Comparison of ENCODE assay signal across 12 mouse cellular contexts in the genomic region with DNA sequence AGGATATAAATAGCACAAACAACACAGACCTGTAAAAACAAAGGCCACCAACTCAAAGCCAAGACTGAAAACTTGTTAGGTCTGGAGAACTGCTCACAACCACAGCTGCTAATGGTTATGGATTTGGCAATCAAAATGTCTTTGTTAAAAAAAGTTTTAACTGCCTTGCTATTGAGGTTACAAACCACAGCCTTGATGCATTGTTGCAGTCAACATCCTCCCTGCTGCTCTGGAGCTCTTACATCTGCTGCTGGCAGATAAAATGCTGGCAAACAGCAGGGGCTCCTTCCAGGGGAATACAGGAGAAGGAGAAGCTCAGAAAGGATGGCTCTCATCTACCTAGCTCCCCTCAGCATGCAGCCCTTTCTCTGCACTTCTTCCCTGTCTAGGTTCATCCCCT. TPM values are rescaled to one million over a fixed set of nuclear protein-coding genes. Genes with fewer than 3 reads are reported as not detected.
A peak's percentile ranks its signal among the peaks of the same experiment; 100 is the strongest.
DNase-seq lines count a peak whose midpoint lies in the region; ATAC-seq and TF ChIP-seq lines count a peak whose summit lies in the region.
"Had no signal": no experiment of that assay in that cellular context is flagged by ENCODE, and none has a peak within 500 bp of the region (broad histone marks: within the 10 kb centered on the region; RNA-seq: fewer than 3 reads in every experiment).

No protein-coding gene starts in this region.

- TF ChIP-seq CTCF in lung, adult 2 months (IDR thresholded peaks at IDR 0.05; ENCODE audit: insufficient read depth, low read length) = no peak

- TF ChIP-seq POLR2A in lung, adult 2 months (IDR thresholded peaks at IDR 0.05; ENCODE audit: borderline replicate concordance, extremely low read depth, low read depth, low read length) = no peak

- no peaks in the 10 kb centered on the region for H3K27me3 ChIP-seq in heart, embryonic 11.5 days (ENCODE audit: control insufficient read depth, insufficient read depth, low read length)
- H3K27me3 ChIP-seq in lung, embryonic 15.5 days = no peaks in the 10 kb centered on the region
- no peaks in the 10 kb centered on the region for H3K27me3 ChIP-seq in limb, embryonic 15.5 days
- H3K27me3 ChIP-seq: CH12.LX; limb, embryonic 12.5 days had no signal

- peaks cover 4% of the 10 kb centered on the region for H3K36me3 ChIP-seq in heart, embryonic 11.5 days (ENCODE audit: control insufficient read depth, insufficient read depth, low read length)
- peaks cover 17% of the 10 kb centered on the region; the same call in 1 of the 2 replicates for H3K36me3 ChIP-seq in lung, embryonic 15.5 days
- H3K36me3 ChIP-seq in limb, embryonic 15.5 days = peaks cover 29% of the 10 kb centered on the region

- no peak overlapping the region for H3K27ac ChIP-seq in heart, embryonic 11.5 days (ENCODE audit: low read depth, low read length)
- peak overlapping the region; percentile 61; the same call in 1 of the 2 replicates for H3K27ac ChIP-seq in lung, embryonic 15.5 days
- 0 out of 2 replicates have a peak overlapping the region, but pooled peaks have one; percentile 19 for H3K27ac ChIP-seq in limb, embryonic 15.5 days
- H3K27ac ChIP-seq: limb, embryonic 12.5 days had no signal

- H3K4me3 ChIP-seq in heart, embryonic 11.5 days (ENCODE audit: low read depth, low read length) = no peak overlapping the region
- no peak overlapping the region for H3K4me3 ChIP-seq in lung, embryonic 15.5 days
- H3K4me3 ChIP-seq in lung, adult 2 months (replicated peaks; ENCODE audit: extremely low read depth, low read depth, low read length) = no peak overlapping the region
- no peak overlapping the region for H3K4me3 ChIP-seq in limb, embryonic 15.5 days
- H3K4me3 ChIP-seq: limb, embryonic 12.5 days had no signal

- ATAC-seq in heart, embryonic 11.5 days (replicated peaks; ENCODE audit: insufficient number of reproducible peaks, low FRiP score, low TSS enrichment) = no peak
- no peak; the same call in 1 of the 2 replicates for ATAC-seq in lung, embryonic 15.5 days (ENCODE audit: borderline replicate concordance, extremely low read depth, low FRiP score, low TSS enrichment)
- no peak for ATAC-seq in limb, embryonic 15.5 days (ENCODE audit: insufficient number of reproducible peaks, low FRiP score, low TSS enrichment, low read depth)

- peaks cover 4% of the 10 kb centered on the region for H3K4me1 ChIP-seq in heart, embryonic 11.5 days (ENCODE audit: control insufficient read depth, insufficient read depth, low read length)
- H3K4me1 ChIP-seq in lung, embryonic 15.5 days = peaks cover 25% of the 10 kb centered on the region
- peaks cover 6% of the 10 kb centered on the region for H3K4me1 ChIP-seq in lung, adult 2 months (ENCODE audit: control insufficient read depth, insufficient read depth, low read length)
- peaks cover 13% of the 10 kb centered on the region for H3K4me1 ChIP-seq in limb, embryonic 15.5 days
- H3K4me1 ChIP-seq: limb, embryonic 12.5 days had no signal

- H3K4me2 ChIP-seq in heart, embryonic 11.5 days = no peak overlapping the region
- no peak overlapping the region for H3K4me2 ChIP-seq in lung, embryonic 15.5 days
- no peak overlapping the region for H3K4me2 ChIP-seq in limb, embryonic 15.5 days
- H3K4me2 ChIP-seq: limb, embryonic 12.5 days had no signal

- peak; percentile 18 to 32 for DNase-seq in heart, adult 18-20 months
- DNase-seq in lung, adult 2 months = no peak
- DNase-seq in R1 (ENCODE audit: low read depth, low spot score) = peak; percentile 51
- no peak for DNase-seq in layer of hippocampus, adult 9-11 months
- no peak for DNase-seq in right cerebral cortex, adult 2 months (ENCODE audit: low spot score in 2 of 2)
- DNase-seq: cerebellum, adult 8-10 months; thymus, adult 2 months had no signal

- H3K9me3 ChIP-seq in heart, embryonic 11.5 days (replicated peaks; ENCODE audit: control insufficient read depth, low read length) = no peaks in the 10 kb centered on the region
- no peaks in the 10 kb centered on the region for H3K9me3 ChIP-seq in lung, embryonic 15.5 days
- H3K9me3 ChIP-seq in limb, embryonic 15.5 days = no peaks in the 10 kb centered on the region
- H3K9me3 ChIP-seq: limb, embryonic 12.5 days had no signal

- H3K9ac ChIP-seq in heart, embryonic 11.5 days (ENCODE audit: low read depth, low read length) = no peak overlapping the region
- no peak overlapping the region for H3K9ac ChIP-seq in lung, embryonic 15.5 days
- no peak overlapping the region for H3K9ac ChIP-seq in limb, embryonic 15.5 days
- H3K9ac ChIP-seq: limb, embryonic 12.5 days had no signal

RNA-seq across cellular contexts. Expression of gene Zfp609, which starts 20.8 kb away (rescaled TPM):
- total RNA-seq in heart, adult 18-20 months (2021) = 10 to 100 TPM; 19.2 to 22.4 TPM
- 5.1 and 8.1 TPM in 2 replicates for polyA plus RNA-seq in heart, embryonic 11.5 days (2014; fragmentation: Nextera tagmentation; extraction: Ambion mirVana)
- 6.2 and 6.4 TPM in 2 replicates for polyA plus RNA-seq in lung, embryonic 15.5 days (2015; fragmentation: Nextera tagmentation; extraction: Ambion mirVana)
- 8.3 and 11.7 TPM in 2 replicates for polyA plus RNA-seq in lung, adult 2 months (2012; rRNA removed)
- polyA plus RNA-seq in limb, embryonic 15.5 days (2015; fragmentation: Nextera tagmentation; extraction: Ambion mirVana) = 5.7 and 6.9 TPM in 2 replicates

RNA-seq across cellular contexts. Expression of gene Pclaf, which starts 41.9 kb away (rescaled TPM):
- under 1 TPM; 0.47 to 0.57 TPM for total RNA-seq in heart, adult 18-20 months (2021)
- polyA plus RNA-seq in heart, embryonic 11.5 days (2014; fragmentation: Nextera tagmentation; extraction: Ambion mirVana) = 122 and 130 TPM in 2 replicates
- polyA plus RNA-seq in lung, embryonic 15.5 days (2015; fragmentation: Nextera tagmentation; extraction: Ambion mirVana) = 258 and 259 TPM in 2 replicates
- polyA plus RNA-seq in lung, adult 2 months (2012; rRNA removed) = 0.28 and 1.2 TPM in 2 replicates
- 126 and 135 TPM in 2 replicates for polyA plus RNA-seq in limb, embryonic 15.5 days (2015; fragmentation: Nextera tagmentation; extraction: Ambion mirVana)

Comparison
In these comparisons a context has a peak if more than half of its experiments do, and no peak if none do; other contexts are left out.
1. RNA of gene Pclaf, which starts 41.9 kb away (polyA plus RNA-seq): 258 to 259 TPM in lung, embryonic 15.5 days, 126 to 135 TPM in limb, embryonic 15.5 days and 122 to 130 TPM in heart, embryonic 11.5 days; 0.28 to 1.2 TPM in lung, adult 2 months; every median in the first group is over 10 times any median in the second.
2. DNase-seq: peak in heart, adult 18-20 months (2 of 2) and R1 (single experiment); none in lung, adult 2 months (single experiment), layer of hippocampus, adult 9-11 months (single experiment) and right cerebral cortex, adult 2 months (0 of 2).